Mouse (Mus musculus) embryonic facial prominence, embryonic 15.5 days (tissue): ENCODE data around the gene Tnfaip1. TPM values are rescaled to one million over a fixed set of nuclear protein-coding genes. Genes with fewer than 3 reads are reported as not detected.
"Not testable (repeated sequence)": the region's sequence is repeated elsewhere in the genome, so short reads cannot be mapped to it uniquely, and the experiment has no call there.

ENCODE experiments used
- ATAC-seq: fragments of 200-750 bp; cut with Nextera tagmentation; 2 replicates; pipeline ENCODE4 v1.8.0; 2017; ENCODE audit warnings: low read depth, moderate TSS enrichment; ENCODE audit not compliant: insufficient number of reproducible peaks, low FRiP score, low TSS enrichment
- H3K27ac ChIP-seq: fragments of 300-500 bp; sonication (generic); replicated peaks from 2 replicates; pipeline ENCODE4 v1.5.1; 2015; ENCODE audit warnings: mild to moderate bottlenecking, inconsistent platforms
- H3K27me3 ChIP-seq: fragments of 300-500 bp; sonication (generic); 2 replicates; pipeline ENCODE4 v1.6.1; 2015; ENCODE audit warnings: inconsistent platforms
- H3K36me3 ChIP-seq: fragments of 300-500 bp; sonication (generic); 2 replicates; pipeline ENCODE4 v1.6.1; 2015; ENCODE audit warnings: mild to moderate bottlenecking, inconsistent platforms
- H3K4me1 ChIP-seq: fragments of 300-500 bp; sonication (generic); 2 replicates; pipeline ENCODE4 v1.6.1; 2015; ENCODE audit warnings: inconsistent platforms
- H3K4me2 ChIP-seq: fragments of 300-500 bp; sonication (generic); replicated peaks from 2 replicates; pipeline ENCODE4 v1.6.1; 2015; ENCODE audit warnings: mild to moderate bottlenecking, inconsistent platforms
- H3K4me3 ChIP-seq: fragments of 300-500 bp; sonication (generic); replicated peaks from 2 replicates; pipeline ENCODE4 v1.5.1; 2015; ENCODE audit warnings: mild to moderate bottlenecking, inconsistent platforms
- H3K9ac ChIP-seq: fragments of 300-500 bp; sonication (generic); 2 replicates; pipeline ENCODE4 v1.6.1; 2015; ENCODE audit warnings: inconsistent platforms
- H3K9me3 ChIP-seq: fragments of 300-500 bp; sonication (generic); replicated peaks from 2 replicates; pipeline ENCODE4 v1.6.1; 2016; ENCODE audit warnings: inconsistent platforms
- WGBS: fragments of 180-500 bp; shearing (Covaris S2); methylation state at CpG from one replicate; pipeline ENCODE4 v1.1.7; 2015; 5-methylcytosine and 5-hydroxymethylcytosine counted together
- polyA plus RNA-seq: library from polyadenylated mRNA; unstranded; fragments of >200 nt; fragmentation: Nextera tagmentation; extraction: Ambion mirVana; gene quantifications from 2 replicates; pipeline ENCODE4 v1.2.1, GENCODE M21; 2015

Gene Tnfaip1
- 79.6 and 80.7 TPM in 2 replicates for polyA plus RNA-seq

GRCm38 (mm10) chr11:78536080-78536689 is at the start of gene Tnfaip1, which contains the start of gene Ift20:
TSS of gene Tnfaip1 (minus strand) at chr11:78536332.
TSS of gene Ift20 (plus strand) at chr11:78536361.
- no peaks in the 10 kb centered on the region for H3K9me3 ChIP-seq
- peak within 1 kb of the TSS; percentile 82 for H3K4me2 ChIP-seq
- peak; percentile 98 for ATAC-seq
- peak within 1 kb of the TSS; percentile 98 for H3K27ac ChIP-seq
- peaks cover 27% of the 10 kb centered on the region for H3K36me3 ChIP-seq
- peak within 1 kb of the TSS; percentile 94 for H3K4me3 ChIP-seq
- WGBS = under 1% methylated on average over 52 of the region's 52 CpGs
- H3K27me3 ChIP-seq = no peaks in the 10 kb centered on the region
- H3K4me1 ChIP-seq = peaks cover 31% of the 10 kb centered on the region
- H3K9ac ChIP-seq = peak within 1 kb of the TSS; percentile 85

DNA sequence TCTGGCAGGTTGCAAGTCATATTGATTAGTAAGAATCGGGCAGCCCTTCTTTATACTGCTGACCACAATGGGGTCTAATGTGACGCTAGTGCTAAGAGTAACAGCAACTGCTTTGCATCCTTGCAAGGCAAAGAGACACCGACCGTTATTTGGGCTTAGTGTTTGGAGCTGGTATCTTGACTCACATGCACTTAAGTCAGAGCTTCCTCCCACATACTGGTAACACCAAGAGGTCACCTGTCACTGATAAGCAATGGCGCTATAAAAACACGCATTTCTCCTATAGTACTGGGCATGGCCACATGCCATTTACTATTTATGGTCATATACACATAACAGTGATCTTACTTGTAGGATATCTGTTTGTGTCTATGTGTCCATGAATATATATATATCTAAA is 46.7 kb upstream of the Tnfaip1 start:
- no peak overlapping the region for H3K4me2 ChIP-seq
- ATAC-seq = no peak
- H3K4me1 ChIP-seq = no peaks in the 10 kb centered on the region
- H3K9ac ChIP-seq = no peak overlapping the region
- H3K27me3 ChIP-seq = no peaks in the 10 kb centered on the region
- H3K27ac ChIP-seq = no peak overlapping the region
- peaks cover 56% of the 10 kb centered on the region for H3K36me3 ChIP-seq
- H3K4me3 ChIP-seq = no peak overlapping the region
- WGBS = 91% methylated on average over 6 of the region's 6 CpGs
- no peaks in the 10 kb centered on the region for H3K9me3 ChIP-seq

GRCm38 (mm10) chr11:78574975-78575374 is 38.8 kb upstream of the Tnfaip1 start:
- no peaks in the 10 kb centered on the region for H3K27me3 ChIP-seq
- H3K27ac ChIP-seq = no peak overlapping the region
- no peak overlapping the region for H3K9ac ChIP-seq
- H3K4me1 ChIP-seq = no peaks in the 10 kb centered on the region
- H3K36me3 ChIP-seq = peaks cover 65% of the 10 kb centered on the region
- ATAC-seq = no peak
- WGBS = 80% methylated on average over 2 of the region's 2 CpGs
- no peak overlapping the region for H3K4me2 ChIP-seq
- no peak overlapping the region for H3K4me3 ChIP-seq
- no peaks in the 10 kb centered on the region for H3K9me3 ChIP-seq

- peaks cover 61% of the 10 kb centered on the region for H3K36me3 ChIP-seq
- H3K4me1 ChIP-seq = no peaks in the 10 kb centered on the region
- no peaks in the 10 kb centered on the region for H3K27me3 ChIP-seq
- no peak overlapping the region for H3K4me3 ChIP-seq
- no peaks in the 10 kb centered on the region for H3K9me3 ChIP-seq
- H3K27ac ChIP-seq = no peak overlapping the region
- WGBS = 92% methylated on average over 3 of the region's 3 CpGs
- no peak overlapping the region for H3K4me2 ChIP-seq
- no peak for ATAC-seq
- H3K9ac ChIP-seq = no peak overlapping the region
These were observed 38.4 kb upstream of the Tnfaip1 start for GRCm38 (mm10) chr11:78574536-78574935.

- H3K27ac ChIP-seq, H3K4me1 ChIP-seq, H3K4me3 ChIP-seq, H3K9ac ChIP-seq, ATAC-seq, H3K9me3 ChIP-seq, H3K4me2 ChIP-seq, H3K27me3 ChIP-seq: not testable (repeated sequence)
- 92% methylated on average over 4 of the region's 4 CpGs for WGBS
- H3K36me3 ChIP-seq = peaks cover 58% of the 10 kb centered on the region
These were observed 37.9 kb upstream of the Tnfaip1 start for GRCm38 (mm10) chr11:78574031-78574430.

GRCm38 (mm10) chr11:78571854-78572253 is 35.7 kb upstream of the Tnfaip1 start:
- H3K27me3 ChIP-seq = no peaks in the 10 kb centered on the region
- no peak overlapping the region for H3K4me3 ChIP-seq
- no peaks in the 10 kb centered on the region for H3K4me1 ChIP-seq
- H3K9me3 ChIP-seq = no peaks in the 10 kb centered on the region
- no peak overlapping the region for H3K27ac ChIP-seq
- no peak for ATAC-seq
- H3K4me2 ChIP-seq = no peak overlapping the region
- H3K36me3 ChIP-seq = peaks cover 42% of the 10 kb centered on the region
- WGBS = 80% methylated on average over 6 of the region's 6 CpGs
- no peak overlapping the region for H3K9ac ChIP-seq

DNA sequence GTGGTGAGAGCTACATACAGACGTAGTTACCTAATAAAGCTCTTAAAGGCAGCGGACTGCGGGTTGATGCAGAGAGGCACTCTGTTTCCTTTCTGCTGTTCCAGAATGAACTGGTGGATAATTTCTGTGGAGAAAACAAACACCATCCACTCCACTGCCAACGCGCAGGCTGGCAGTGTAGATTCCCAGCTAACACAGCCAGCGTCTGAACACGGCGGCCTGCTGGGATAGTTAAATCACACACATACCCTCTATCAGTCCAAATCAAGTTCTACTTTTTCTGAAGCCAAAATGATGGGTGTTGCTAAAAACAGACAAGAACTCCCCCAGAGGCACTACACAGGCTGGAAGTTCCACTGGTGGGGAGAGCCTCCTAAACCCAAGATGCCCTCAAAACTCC is 35.3 kb upstream of the Tnfaip1 start:
- 93% methylated on average over 8 of the region's 8 CpGs for WGBS
- no peak for ATAC-seq
- Histone ChIP-seq H3K4me3 (no peak overlapping the region), H3K9me3 (no peaks in the 10 kb centered on the region), H3K9ac (no peak overlapping the region), H3K4me1 (no peaks in the 10 kb centered on the region), H3K27me3 (no peaks in the 10 kb centered on the region), H3K36me3 (peaks cover 38% of the 10 kb centered on the region), H3K4me2 (no peak overlapping the region), H3K27ac (no peak overlapping the region)

DNA sequence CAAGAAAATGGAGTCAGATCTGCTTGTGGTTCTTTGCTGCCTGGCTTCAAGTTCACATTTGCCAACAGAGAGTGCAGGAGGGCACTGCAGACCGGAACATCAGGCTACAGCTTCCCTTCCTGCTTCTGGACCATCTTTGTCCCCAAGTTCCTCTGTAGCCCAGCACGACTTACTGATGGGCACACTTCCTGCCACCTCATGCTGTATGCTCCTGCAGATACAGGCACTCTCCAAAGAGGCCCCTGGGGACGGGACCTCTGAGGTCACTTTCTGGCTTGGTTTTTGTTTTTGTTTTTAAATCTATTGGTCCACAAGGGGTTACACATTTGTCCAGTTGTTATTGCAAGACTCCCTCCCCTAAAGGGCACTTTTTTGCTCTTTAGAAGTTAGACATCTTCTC is 33.7 kb upstream of the Tnfaip1 start:
- no peak overlapping the region for H3K4me3 ChIP-seq
- peaks cover 33% of the 10 kb centered on the region for H3K36me3 ChIP-seq
- H3K4me1 ChIP-seq = no peaks in the 10 kb centered on the region
- no peak overlapping the region for H3K27ac ChIP-seq
- no peaks in the 10 kb centered on the region for H3K27me3 ChIP-seq
- H3K9me3 ChIP-seq = no peaks in the 10 kb centered on the region
- no peak overlapping the region for H3K9ac ChIP-seq
- ATAC-seq = no peak
- no peak overlapping the region for H3K4me2 ChIP-seq
- WGBS = 51% methylated on average over 3 of the region's 3 CpGs

DNA sequence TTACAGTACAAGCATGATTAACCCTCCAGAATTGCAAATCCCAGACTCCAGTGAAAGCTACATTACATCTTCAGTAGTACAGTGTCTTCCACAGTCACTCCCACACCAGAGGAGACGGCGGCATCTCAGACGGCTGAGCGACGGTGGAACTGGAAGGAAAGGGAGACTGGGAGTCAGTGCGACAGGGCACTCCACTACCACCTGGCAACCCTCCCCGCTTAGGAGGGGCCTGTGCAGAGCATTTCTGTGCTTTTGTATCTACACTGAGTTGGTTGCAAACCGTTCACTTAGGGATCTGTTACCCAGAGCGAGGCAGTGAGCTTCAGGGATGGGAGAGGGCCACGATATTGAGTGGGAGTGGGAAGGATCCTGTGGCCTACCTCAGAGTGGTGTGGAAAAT is 32.7 kb upstream of the Tnfaip1 start:
- Histone ChIP-seq H3K27me3 (no peaks in the 10 kb centered on the region), H3K4me3 (no peak overlapping the region), H3K9me3 (no peaks in the 10 kb centered on the region), H3K4me2 (no peak overlapping the region), H3K9ac (no peak overlapping the region), H3K4me1 (no peaks in the 10 kb centered on the region), H3K27ac (no peak overlapping the region), H3K36me3 (peaks cover 29% of the 10 kb centered on the region)
- no peak for ATAC-seq
- WGBS = 85% methylated on average over 10 of the region's 10 CpGs

DNA sequence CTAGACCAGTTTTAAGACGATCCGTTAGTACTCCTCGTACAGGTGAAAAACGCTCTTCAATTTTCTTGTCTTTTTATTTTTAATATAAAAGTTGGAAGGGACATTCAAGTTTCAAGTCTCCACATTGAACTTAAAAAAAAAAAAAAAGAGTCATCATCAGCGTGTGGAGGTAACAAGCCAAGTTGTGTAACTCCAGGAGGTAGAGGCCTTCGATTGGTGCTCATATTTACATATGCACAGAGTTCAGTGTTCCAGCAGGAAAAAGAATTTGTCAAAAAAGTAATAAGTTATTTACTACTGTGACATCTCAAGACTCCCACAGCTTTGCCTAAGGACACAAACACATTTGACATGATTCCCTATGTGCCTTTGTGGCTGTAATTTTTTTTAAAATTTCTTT is 31.5 kb upstream of the Tnfaip1 start:
- Histone ChIP-seq H3K9me3 (no peaks in the 10 kb centered on the region), H3K4me1 (no peaks in the 10 kb centered on the region), H3K27ac (no peak overlapping the region), H3K4me3 (no peak overlapping the region), H3K9ac (no peak overlapping the region), H3K36me3 (peaks cover 23% of the 10 kb centered on the region), H3K27me3 (no peaks in the 10 kb centered on the region), H3K4me2 (no peak overlapping the region)
- 86% methylated on average over 6 of the region's 6 CpGs for WGBS
- ATAC-seq = no peak

DNA sequence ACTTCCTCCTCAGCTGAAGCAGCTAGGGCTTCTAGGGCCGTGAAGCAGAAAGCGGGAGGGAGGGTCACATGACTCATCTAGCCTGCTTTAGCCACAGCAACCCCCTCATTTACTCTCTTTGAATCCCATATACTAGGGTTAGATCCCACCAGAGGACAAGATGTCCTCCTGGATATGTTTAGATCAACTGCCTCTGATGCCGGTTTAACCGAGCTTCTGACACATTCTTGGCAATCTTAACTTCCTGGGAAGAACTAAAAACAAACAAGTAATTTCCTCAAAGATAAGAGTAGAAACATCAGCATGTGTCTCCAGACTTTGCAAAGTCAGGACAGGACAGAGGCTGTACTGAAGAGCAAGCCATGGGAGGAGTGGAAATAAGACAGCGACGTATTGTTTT is 30.6 kb upstream of the Tnfaip1 start:
- Histone ChIP-seq H3K4me3 (no peak overlapping the region), H3K4me2 (no peak overlapping the region), H3K4me1 (no peaks in the 10 kb centered on the region), H3K27me3 (no peaks in the 10 kb centered on the region), H3K27ac (no peak overlapping the region; the same call in 1 of the 2 replicates), H3K36me3 (peaks cover 14% of the 10 kb centered on the region; the same call in 1 of the 2 replicates), H3K9me3 (no peaks in the 10 kb centered on the region), H3K9ac (no peak overlapping the region)
- 54% methylated on average over 6 of the region's 6 CpGs for WGBS
- no peak for ATAC-seq

GRCm38 (mm10) chr11:78560447-78560846 is 24.3 kb upstream of the Tnfaip1 start:
- H3K27me3 ChIP-seq = no peaks in the 10 kb centered on the region
- 18% methylated on average over 4 of the region's 4 CpGs for WGBS
- no peak for ATAC-seq

More at GRCm38 (mm10) chr11:78560447-78560846, 24.3 kb upstream of the Tnfaip1 start:
- Histone ChIP-seq H3K36me3 (no peaks in the 10 kb centered on the region), H3K27ac (no peak overlapping the region), H3K9me3 (no peaks in the 10 kb centered on the region), H3K4me1 (no peaks in the 10 kb centered on the region), H3K4me2 (no peak overlapping the region), H3K9ac (no peak overlapping the region), H3K4me3 (no peak overlapping the region)
